Mouse (Mus musculus) NIH3T3 (cell line): ENCODE measurements around the gene Abtb2.

Experiments
- DNase-seq: peaks from one replicate; pipeline ENCODE4 v3.0.0-alpha.2; 2012; ENCODE audit warnings: low read depth

The Abtb2 gene

DNA sequence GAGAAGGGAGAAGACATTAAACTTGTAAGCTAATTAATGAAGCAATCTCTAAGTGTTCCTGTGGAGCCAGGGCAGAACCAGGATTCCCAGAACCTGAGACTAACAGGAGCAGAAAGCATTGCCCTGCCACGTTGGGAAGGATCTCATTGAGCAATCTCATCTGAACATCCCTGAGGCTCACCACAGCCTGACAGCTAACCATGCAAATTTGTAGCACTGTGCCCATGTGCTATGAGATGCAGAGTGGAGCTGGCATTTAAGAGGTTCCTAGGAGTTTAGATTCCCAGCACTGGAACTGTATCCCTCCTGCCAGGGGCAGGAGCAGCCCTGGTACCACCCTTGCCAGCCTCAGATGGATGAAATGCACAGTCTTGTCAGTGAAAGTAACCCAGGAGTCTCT is 95.6 kb downstream of the Abtb2 start:
- DNase-seq = peak; percentile 49

DNA sequence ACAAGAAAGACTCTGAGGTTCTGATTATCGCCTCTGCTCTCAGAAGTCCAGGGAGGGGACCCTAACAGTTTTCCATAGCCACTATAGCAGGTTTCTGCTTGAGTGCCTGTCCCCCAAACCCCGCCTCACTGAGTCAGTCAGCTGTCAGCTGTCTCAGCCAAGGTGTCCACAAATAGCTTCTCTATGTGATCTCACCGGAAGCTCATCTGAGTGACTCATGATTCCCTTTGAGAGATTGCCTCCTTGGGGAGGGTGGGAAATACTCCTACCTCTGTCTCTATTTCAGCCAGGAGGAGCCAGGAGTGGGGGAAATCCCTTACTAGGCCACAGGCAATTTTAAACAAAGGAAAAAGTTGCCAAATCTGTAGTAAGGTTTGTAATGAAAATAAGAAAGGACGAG is 96.0 kb downstream of the Abtb2 start:
- peak; percentile 72 for DNase-seq

DNA sequence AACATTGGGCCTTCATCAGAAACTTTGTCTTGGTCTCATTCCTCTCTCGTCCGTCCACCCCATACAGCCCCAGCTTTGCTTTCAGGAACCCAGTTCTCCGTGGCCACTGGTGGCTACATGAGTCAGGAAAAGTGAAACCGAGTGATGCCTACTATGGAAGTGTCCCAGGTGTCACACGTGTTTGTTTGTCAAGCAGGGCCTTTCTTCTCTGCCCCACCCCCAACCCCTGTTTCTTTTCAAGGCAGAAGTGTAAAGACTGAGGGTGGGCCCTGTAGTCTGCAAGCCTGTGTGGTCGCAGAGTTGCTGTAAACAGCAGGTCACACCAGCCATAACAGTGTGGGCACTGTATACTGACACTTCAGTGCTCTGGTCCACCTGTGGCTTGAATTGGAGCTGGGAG is 98.2 kb downstream of the Abtb2 start:
- DNase-seq = no peak

DNA sequence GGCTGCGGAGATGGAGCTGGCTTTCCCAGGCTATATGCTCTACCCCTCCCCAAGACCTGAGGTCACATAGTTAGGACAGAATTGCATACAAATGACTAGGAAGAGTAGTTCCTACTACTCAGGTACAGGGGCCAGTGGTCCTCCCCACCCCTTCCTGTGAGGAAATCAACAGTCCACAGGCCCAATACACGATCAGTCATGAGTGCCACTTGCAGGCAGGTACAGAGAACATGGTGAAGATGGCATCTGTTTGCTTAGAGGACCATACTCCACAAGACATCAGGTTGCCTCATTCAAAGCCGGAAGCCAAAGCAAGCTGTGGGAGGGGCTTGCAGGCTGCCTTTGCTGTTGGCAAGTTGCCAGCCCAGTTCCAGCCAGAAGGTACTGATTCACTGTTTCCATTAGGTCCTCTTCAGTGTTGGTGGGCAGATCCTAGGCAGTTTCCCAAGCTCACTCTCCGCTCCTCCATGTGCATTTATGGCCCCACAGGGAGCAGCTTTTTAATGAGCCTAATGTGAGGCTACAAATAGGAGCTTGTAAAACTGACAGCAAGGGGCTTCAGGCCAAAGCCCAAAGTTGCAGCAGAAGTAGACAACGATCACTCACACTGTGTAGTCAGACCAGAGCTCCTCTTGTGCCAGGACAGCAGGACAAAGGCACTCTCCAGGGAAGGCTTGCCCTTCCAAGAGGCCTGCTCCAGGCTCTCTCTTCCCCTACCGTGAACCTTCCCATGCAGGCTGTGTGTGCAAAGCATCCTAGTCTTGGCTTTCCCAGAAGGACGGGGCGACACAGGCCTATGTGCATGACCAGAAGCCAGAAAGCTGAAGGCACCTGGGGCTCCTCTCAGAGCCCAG is 102.1 kb downstream of the Abtb2 start:
- peak; percentile 96 for DNase-seq

DNA sequence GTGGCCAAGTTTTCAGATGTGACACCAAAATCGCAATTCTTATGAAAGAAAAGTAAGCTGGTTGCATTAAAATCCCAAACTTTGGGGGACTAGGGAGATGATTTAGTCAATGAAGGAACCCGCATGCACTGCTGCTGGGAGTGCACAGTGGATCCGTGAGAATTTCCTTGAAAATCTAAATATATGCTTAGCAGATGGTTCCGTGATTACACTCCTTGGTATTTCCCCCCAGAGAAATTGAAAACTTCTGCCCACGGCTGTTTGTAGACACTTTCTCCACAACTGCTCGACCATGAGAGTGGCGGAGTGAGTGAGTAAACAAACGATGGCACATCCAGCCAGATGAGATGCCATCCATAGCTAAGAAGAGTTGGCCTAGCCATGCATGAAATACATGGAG is 102.8 kb downstream of the Abtb2 start:
- DNase-seq = no peak

DNA sequence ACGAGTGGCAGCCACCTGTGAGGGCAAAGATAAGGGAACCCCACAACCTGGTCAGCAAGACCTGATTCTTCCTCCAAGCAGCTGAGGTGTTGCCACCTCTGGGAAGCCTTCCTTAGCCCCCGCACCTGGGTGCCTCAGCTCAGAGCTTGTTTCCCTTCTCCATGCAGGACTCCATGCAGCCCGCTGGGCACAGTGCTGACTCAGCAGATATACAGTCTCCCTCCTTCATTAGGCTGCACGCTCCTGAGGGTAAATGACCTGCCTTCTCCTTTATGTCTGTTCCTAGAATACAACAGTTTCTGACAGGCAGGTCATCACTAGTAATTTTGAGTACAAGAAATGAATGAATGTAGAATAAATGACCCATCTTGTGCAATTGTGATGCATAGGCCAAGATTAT is 103.5 kb downstream of the Abtb2 start:
- no peak for DNase-seq

DNA sequence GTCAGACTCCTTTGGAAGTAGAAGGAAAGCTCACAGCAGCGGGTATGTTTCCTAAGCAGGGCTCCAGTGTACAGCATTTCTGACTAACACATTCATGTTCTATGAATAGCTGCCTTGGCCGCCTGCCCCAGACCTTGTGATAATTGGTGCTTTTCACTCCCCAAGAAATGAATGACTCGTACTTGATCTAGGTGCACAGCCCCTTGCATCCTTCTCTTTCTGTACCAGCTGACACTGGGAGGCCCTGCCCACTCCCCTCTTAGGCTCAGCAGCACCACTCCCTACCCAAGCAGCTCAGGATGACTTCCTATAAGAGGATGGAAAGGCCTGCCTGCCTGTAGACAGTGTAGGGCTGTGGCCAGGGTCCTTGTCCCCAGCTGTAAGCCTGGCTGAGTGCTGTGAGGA is 104.2 kb downstream of the Abtb2 start:
- peak; percentile 99 for DNase-seq

DNA sequence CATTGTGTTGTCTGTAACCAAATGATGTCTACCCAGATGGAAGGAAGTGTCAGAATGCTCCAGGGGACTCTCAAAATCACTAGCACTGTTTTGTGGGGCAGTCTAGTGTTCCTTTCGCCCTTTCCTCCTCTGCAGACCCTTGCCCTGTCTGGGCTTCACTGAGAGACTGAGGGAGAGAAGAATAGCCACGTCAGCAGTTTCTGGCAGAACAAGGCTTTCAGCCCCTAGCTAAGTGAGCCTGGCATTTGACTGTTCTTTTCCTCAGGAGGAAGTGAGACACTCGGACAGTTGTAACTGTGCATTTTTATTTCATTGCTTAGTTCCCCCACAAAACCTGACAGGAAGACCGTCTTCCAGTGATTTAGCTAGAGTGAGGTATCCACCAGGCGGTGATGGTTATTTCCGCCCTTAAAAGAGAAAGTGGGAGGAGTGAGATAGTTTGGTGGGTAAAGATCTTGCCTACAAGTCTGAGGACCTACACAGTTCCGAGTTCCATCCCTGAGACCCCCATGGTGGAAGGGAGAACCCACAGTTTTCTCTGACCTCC is 106.5 kb downstream of the Abtb2 start:
- no peak for DNase-seq

DNA sequence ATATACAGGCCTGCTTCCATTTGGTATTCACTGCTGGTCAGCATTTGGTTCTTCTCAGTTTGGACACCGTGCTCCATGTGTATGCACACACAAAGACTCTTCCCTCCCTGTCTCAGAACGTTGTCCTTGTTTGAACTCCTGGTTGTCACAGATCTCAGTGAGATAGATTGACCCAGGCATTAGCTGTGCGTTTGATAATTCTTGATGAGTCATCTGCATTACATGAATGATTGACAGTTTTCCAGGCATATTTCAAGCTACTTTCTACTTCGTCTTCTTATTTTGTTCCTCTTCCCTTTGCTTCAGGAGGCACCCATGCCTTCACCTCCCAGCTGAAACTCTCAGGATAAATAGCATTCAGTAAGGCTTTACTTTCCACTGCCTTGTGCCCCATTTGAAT is 107.5 kb downstream of the Abtb2 start:
- DNase-seq = peak; percentile 31

DNA sequence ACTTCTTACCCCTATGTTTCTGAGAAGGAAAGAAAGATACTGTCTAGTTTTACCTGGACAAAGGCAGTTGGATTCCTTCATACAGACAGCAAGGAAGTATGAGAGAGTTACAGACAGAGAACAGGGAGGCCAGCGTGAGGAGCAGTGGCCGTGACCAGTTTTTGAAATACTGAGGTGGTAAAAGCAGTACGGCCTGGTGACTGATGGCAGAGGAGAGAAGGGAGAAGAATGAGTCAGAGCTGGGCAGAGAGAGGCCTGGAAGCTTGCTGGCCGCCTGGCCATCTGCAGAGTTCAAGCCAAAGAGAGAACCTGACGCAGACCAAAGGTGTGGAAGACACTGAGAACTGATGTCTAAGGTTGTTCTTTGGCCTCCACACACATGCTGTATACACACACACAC is 109.3 kb downstream of the Abtb2 start:
- peak; percentile 30 for DNase-seq

DNA sequence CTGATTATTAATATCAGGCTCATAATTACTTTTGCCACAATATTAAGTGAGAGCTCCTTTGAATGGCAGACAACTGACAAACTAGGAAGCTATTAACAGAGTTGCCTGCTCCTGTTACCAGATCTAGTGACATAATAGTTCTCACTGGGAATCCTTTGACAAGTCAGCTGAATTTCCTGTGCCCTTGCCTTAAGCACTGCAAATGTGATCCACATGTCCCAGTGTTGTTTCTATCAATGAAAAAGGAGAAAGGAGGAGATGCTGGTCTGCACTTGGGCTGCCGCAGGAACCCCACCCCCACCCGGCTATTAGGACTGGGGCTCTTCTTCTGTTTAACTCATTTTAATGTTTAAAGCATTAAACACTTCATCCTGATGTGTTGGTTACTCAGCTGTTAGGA is 110.7 kb downstream of the Abtb2 start:
- no peak for DNase-seq

DNA sequence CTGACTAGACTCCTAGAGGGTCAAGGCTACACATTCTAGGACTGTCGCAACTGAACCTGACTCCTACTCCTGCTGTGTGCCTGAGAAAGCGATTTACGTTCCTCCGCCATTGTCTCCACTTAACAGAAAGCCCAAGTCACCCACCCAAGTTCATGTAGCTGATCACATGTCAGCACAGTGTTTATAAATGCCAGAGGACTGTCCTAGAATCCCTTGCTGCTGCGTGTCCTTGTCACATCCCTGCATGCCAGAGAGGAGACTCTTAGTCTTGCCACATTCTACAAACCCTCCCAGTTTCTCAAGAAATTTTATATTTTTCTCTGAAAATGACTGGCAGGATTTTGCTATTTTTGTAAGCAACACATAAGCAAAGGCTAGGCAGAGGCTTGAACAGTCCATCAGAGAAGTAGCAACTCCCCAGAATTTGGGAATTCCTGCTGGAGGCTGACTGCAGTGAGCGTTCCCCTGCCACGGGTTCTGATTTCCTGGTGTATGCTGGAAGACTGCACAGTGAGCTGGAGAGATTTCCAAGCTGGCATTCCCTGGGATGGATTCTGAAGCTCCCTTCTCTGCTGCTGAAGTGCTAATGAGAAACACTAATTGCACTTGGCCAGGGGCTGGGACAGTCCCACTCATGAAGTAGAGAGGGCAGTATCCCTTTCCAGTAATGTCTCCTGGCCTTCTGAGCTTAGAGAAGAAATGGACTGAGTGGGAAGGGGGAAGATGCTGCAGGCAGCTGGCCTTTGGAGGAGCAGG is 111.7 kb downstream of the Abtb2 start:
- DNase-seq = no peak

DNA sequence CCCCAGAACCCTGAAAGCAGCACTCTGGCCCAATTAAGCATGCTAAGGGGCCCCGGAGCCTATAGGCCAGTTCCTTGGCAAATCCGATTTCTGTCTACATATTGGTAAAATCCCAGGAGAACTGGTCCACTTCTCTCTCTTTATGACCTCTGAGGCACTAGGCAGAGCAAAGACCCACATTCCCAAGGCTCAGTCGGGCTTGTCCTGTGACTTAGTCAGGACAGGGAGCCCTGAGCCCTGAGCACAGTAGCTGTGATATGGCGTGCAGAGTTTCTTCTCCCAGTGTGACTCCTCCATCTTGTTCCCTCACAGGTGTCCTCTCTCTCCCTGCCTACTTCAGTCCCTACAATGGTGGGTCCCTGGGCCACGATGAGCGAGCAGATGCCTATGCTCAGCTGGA is 112.3 kb downstream of the Abtb2 start:
- no peak for DNase-seq

DNA sequence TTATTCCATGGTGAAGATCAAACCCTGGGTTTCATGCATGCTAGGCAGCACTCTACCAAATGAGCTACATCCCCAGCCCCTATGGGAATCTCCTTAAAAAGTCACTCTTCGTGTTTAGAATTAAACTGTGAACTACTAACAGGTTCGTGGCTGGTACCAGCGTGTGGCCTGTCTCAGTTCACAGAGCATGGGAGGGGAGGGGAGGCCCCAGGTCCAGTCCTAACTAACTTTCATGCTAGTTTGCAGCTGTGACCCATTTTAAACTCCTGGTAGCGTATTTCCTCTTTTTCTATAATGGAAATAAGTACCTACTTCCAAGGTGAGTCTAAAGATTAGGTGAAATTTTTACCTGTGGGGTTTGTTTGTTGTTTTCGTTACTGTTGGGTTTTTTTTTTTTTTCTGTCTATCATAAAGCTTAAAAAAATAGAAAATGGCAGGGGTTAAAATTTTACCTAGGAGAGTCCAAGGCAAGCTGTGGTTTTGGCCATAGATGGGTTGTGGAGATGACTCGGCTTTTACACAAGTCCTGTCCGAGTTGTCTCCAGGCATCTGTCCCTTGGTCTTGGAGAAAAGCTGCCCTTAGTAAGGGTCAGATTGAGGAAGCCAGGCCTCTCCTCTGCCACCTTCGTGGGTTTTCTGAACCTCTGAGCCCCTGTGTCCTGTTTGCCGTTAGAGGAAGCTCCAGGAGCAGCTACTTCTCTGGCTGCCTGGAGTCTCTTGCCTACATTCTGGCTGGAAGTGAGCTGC is 114.4 kb downstream of the Abtb2 start:
- DNase-seq = no peak

DNA sequence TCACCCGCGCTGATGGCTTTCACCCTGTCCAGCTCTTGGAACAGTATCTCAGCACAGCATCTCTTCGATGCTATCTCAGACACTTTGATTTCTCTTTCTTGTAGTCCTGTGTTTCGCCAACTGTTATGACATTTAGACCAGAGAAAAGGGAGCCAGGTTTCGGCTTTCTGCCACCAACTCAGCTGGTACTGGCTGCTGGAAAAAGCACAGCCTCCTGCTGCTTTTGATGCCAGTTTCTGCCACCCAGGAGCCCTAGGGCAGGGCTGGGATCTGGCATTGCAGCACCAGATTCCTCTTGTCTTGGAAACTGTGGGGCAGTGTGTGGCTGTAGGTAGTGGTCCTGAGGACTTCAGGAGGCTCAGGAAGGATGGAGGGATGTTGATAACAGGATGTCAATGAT is 115.0 kb downstream of the Abtb2 start:
- no peak for DNase-seq

DNA sequence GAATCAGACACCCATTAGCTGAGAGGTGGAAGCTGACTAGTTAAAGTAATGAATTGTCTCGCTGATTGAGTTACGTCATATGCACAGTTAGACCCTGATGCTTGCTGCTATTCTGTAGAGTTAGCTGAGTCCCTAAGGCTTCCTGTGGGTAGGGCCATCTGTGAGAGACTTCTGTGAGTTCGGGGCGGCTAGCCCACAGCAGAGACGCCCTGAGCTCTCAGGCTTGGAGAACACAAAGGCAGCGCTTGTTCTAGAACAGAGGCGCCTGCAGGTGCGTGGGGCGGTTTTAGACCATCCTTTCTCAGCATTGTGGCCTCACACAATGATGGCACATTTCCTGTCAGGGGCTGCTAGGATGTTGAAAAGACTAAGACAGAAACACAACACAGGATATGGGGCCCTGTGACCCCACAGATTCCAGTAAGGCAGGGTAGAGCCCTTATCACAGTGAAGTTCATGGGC is 116.2 kb downstream of the Abtb2 start:
- DNase-seq = no peak

DNA sequence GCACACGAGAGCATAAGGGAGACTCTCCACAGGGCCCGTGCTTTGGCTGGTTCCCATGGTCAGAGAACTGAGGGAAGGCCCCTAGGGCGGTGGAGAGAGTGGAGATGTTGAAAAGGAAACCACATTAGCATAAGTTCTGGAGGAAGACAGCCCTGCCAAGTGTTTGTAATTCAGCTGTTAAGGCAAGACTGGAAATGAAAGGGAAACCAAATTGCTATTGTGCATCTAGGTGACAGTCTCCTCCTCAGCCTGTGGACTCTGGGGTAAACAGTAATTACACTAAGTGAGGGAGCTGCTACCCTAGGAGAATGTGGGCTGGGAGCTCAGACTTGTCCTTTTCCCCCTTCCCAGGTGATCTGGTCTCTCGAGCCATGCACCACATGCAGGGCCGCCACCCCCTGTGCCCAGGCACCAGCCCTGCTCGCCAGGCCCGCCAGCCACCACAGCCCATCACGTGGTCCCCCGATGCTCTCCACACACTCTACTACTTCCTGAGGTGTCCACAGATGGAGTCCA is 116.9 kb downstream of the Abtb2 start:
- DNase-seq = no peak

DNA sequence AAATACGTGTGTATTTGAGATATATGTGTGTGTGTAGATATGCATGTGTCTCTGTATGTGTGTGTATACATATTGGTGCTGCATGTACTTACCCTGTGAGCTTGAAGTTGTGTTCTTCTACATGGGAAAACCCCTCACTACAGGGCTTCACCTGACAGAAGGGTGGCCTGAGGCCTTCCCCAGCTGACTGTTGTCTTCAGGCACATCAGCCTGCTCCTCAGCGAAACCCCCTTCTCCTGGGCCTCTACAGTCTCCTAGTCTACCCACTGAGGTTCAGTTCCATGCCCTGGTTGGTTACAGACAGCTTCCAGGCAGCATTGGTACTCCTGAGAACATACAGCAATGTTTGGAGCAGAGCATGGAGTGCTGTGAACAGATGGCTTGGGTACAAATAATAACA is 118.3 kb downstream of the Abtb2 start:
- no peak for DNase-seq

DNA sequence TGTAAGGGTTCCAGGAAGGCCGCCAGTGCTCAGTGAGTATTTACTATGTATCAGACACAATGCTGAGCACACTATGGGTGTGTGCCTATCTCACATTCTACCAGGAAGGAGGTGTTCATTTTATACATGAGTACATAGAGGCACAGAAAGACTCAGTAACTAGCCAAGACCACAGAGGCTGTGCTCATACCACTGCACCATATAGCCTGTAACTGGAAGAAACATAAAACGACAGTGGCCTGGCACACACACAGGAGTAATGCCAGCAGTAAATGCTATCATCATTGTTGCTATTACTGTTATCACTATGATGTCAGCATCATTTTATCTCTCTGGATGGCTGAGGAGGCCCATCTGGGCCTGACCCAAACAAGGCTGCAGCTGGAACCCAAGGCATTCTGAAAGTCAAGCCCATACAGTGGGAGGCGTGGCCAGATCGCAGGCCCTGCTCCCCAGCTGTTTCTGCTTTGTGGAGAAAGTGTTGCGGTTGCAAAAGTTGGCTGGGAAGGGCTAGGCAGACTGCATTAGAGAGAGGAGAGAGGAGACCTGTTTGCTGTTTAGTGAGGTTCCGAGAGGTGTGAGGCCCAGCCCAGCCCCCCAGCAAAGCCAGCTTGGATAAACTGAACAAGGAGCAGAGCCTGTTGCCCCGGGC is 118.9 kb downstream of the Abtb2 start:
- peak; percentile 95 for DNase-seq

DNA sequence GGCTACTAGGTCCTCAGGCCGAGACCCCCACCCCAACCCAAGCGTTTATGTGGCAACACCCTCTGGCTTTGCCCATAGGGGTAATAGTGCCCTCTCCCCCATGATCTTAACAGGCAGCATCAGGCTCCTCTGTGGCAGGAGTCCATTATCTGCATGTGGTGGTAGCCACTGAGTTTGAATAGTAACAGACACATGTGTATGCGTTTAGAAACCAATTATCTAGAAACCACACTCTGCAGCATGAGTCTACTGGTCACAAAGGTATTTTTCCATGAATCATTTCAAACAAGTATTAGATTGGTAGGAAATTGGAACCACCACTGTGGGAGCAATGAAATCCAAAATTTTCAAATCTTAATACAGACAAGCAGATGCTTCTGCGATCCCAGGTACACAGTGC is 119.5 kb downstream of the Abtb2 start:
- peak; percentile 79 for DNase-seq

DNA sequence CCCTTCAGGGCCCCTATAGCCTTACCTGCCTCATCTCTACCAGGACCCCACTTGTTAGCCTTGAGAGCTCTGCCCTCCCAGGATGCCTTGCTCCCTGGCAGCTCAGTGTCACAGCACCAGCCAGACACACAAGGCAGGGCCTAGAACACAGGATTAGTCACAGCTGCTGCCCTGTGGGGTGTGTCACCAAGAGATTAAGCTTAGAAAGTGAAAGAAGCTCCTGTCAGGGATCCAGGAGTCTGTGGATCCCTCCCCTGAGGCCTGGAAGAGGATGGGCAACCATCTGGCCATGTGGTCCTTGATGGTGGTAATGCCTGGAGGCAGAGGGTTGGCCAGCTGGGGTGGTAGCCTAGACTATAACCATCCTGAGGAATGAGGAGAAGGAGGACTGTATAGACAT is 121.0 kb downstream of the Abtb2 start:
- peak; percentile 44 for DNase-seq

DNA sequence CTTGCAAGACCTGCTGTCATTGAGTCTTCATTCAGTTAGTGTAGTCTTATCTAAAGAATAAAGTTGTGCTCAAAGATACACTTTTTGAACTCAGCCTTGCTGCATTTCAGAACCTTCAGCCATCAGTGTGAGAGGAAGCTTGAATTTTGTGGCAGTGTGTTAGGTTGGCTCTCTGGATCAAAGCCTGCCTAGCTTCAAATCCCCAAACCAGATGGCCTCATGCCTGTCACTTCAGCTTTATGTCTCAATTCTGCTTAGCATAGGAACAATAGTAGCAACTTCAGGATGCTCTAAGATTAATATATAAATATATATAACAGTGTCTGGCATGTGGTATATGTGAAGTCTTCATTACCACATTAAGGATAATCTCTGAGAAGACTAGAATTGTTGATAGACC is 121.8 kb downstream of the Abtb2 start:
- DNase-seq = no peak
